Mouse (Mus musculus): ENCODE measurements around the gene Adamts16.

- TF ChIP-seq POLR2A (IDR thresholded peaks at IDR 0.05; ENCODE audit: low read depth, low read length) (no peak), CTCF (IDR thresholded peaks at IDR 0.05; ENCODE audit: borderline replicate concordance, insufficient read depth, low read length) (no peak)
These were observed 35.9 kb upstream of the Adamts16 start for GRCm38 (mm10) chr13:70877550-70877913.

Data from embryonic fibroblast, embryonic 13.5 days (primary cell).